Mouse (Mus musculus): Measurements from ENCODE around the gene Hist1h3g.

The Hist1h3g gene

DNA sequence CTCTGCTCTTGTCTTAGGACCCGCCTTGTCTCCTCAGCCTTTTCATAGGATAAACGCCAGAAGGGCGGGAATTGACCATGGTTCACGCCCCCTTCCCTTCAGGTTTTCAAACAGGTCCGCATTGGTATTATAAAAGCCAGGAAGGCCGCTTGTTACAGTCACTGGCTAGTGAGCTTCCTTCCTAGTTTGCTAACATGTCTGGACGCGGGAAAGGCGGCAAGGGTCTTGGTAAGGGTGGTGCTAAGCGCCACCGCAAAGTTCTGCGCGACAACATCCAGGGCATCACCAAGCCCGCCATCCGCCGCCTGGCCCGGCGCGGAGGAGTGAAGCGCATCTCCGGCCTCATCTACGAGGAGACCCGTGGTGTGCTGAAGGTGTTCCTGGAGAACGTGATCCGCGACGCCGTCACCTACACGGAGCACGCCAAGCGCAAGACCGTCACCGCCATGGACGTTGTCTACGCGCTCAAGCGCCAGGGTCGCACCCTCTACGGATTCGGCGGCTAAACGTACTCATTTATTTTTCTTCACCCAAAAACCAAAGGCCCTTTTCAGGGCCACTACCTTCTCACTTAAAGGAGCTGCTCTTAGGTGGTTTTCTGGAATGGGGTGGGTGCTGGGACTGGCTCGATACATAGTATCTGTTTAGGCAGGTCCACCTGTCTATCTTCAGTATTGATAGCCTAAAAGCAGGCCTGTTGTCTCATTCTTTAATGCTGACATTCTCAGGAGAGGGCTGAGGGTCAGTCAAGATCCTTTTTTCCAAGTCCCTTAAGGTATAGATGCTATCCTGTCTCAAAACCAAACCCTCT is 46.4 kb downstream of the Hist1h3g start, which contains the start of gene Hist1h4d:
Hist1h4d (plus strand) TSS at position 191 of the 811 bp plus-strand sequence.
- peak; percentile 93 for DNase-seq

DNA sequence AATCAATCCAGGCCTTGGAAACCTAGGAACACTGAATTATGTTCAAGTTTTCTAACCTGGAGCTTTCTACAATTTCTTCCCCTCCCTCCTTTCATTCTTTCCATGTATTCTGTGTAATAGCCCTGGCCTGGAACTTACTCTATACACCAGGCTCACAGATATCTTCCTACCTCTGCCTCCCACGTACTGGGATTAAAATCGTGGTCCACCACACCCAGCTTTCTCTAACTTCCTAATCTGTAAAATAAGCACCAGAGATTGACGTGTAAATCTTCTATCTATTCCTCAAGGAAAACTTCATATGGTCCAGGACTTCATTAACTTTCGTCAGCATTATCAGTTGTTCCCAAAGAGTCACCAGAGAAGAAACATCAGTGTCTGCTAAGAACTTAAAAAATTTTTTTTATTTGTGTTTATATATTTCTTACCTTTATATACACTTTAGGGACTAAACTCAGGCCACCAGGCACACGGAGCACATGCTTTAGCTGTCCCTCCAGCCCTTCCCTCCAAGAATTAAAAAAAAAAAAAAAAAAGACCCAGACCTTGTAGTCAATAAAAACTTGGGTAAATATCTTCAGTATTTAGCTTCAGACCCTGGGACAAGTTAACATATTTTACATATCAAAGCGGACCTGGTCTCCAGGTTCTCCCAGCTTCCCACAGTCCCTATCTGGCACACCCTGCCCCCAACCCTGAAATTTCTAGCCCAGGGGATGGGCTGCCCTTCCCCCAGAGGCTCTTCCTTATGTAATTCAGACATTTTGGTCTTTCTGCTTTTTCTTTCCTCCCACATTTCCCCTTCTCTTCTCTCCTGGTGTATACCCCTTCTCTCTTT is 47.2 kb downstream of the Hist1h3g start:
- DNase-seq = no peak

DNA sequence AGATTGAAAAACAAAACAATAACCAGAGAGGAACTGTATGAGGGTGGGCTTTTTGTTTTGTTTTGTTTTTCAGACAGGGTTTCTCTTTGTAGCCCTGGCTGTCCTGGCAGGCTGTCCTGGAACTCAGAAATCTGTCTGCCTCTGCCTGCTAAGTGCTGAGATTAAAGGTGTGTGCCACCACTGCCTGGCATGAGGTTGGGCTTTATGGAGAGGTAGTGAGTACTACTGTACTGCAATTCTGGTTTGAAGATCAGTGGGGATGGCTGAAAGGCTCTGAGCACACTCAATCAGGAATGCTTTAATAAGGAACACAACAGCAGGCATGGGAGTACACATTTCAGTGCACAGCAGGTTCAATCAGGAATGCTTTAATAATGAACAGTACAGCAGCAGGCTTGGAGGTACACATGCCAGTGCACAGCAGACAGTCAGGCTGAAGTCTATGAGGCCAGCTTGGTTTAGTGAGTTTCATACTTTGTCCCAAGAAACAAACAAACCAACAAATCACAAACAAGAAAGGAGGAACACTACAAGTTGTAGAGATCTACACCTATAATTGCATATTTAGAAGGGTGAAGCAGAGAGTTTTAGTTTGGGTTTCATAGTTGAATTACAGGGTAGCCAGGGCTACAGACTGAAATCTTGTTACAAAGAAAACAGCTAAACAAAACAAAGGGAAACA is 48.3 kb downstream of the Hist1h3g start:
- DNase-seq = no peak

DNA sequence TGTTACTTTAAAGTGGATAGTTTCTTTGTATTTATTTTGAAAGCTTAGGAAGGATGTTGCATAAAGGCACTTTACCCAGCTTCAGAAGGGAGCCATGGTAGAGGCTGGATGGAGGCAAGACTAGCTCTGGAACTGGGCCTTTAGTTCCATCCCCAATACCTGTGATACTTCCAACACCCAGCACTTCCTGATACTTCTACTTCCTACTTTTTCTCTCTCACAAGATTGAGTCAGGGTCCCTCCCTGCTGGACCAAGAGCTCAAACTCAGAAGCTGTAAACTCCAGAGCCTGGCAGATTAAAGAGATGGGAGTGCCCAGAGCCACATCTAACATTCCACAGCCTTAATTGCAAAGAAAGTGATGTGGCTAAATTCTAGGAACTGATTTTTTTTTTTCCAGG is 49.1 kb downstream of the Hist1h3g start:
- DNase-seq = no peak

- peak; percentile 58 to 67 for DNase-seq
Observed at GRCm38 (mm10) chr13:23585029-23585441, 49.8 kb downstream of the Hist1h3g start.

All from cerebellum, postnatal 25 days (tissue).